ENCODE assay signal across 13 mouse cellular contexts in genomic region chr7:141441460-141441859, GRCm38 (mm10). TPM values are rescaled to one million over a fixed set of nuclear protein-coding genes. Genes with fewer than 3 reads are reported as not detected.
DNase-seq lines count a peak whose midpoint lies in the region; ATAC-seq and TF ChIP-seq lines count a peak whose summit lies in the region.
"Had no signal": no experiment of that assay in that cellular context is flagged by ENCODE, and none has a peak within 500 bp of the region (broad histone marks: within the 10 kb centered on the region; RNA-seq: fewer than 3 reads in every experiment).

No protein-coding gene starts in this region.

- H3K27me3 ChIP-seq in erythroblast, embryonic 14.5 days (ENCODE audit: control insufficient read depth): no peaks in the 10 kb centered on the region
- no peaks in the 10 kb centered on the region for H3K27me3 ChIP-seq in intestine, embryonic 16.5 days (replicated peaks; ENCODE audit: control insufficient read depth, insufficient read depth, low read length)
- no peaks in the 10 kb centered on the region for H3K27me3 ChIP-seq in intestine, embryonic 15.5 days (replicated peaks)
- no peaks in the 10 kb centered on the region for H3K27me3 ChIP-seq in E14TG2a.4 (ENCODE audit: insufficient read depth, low read length)
- no peaks in the 10 kb centered on the region for H3K27me3 ChIP-seq in limb, embryonic 12.5 days
- H3K27me3 ChIP-seq: hindbrain, embryonic 12.5 days had no signal

- H3K4me1 ChIP-seq in erythroblast, embryonic 14.5 days (ENCODE audit: control insufficient read depth): peaks cover 83% of the 10 kb centered on the region
- peaks cover 23% of the 10 kb centered on the region for H3K4me1 ChIP-seq in intestine, embryonic 16.5 days (ENCODE audit: control insufficient read depth, insufficient read depth, low read length)
- peaks cover 33% of the 10 kb centered on the region for H3K4me1 ChIP-seq in intestine, embryonic 15.5 days (replicated peaks)
- H3K4me1 ChIP-seq in E14TG2a.4 (replicated peaks; ENCODE audit: low read depth, low read length): peaks cover 87% of the 10 kb centered on the region
- H3K4me1 ChIP-seq in limb, embryonic 12.5 days (replicated peaks): peaks cover 39% of the 10 kb centered on the region

- H3K9me3 ChIP-seq in erythroblast, embryonic 14.5 days (ENCODE audit: control insufficient read depth, low read length): no peaks in the 10 kb centered on the region
- no peaks in the 10 kb centered on the region for H3K9me3 ChIP-seq in intestine, embryonic 16.5 days (ENCODE audit: control insufficient read depth, low read length)
- no peaks in the 10 kb centered on the region for H3K9me3 ChIP-seq in intestine, embryonic 15.5 days
- no peaks in the 10 kb centered on the region for H3K9me3 ChIP-seq in E14TG2a.4 (ENCODE audit: low read length)
- H3K9me3 ChIP-seq in limb, embryonic 12.5 days: no peaks in the 10 kb centered on the region
- H3K9me3 ChIP-seq: hindbrain, embryonic 12.5 days had no signal

- no peak for TF ChIP-seq CTCF in E14TG2a.4 (conservative IDR thresholded peaks at IDR 0.05; ENCODE audit: low read length)

- H3K27ac ChIP-seq in intestine, embryonic 16.5 days (ENCODE audit: low read length): no peak overlapping the region
- H3K27ac ChIP-seq in intestine, embryonic 15.5 days: no peak overlapping the region
- H3K27ac ChIP-seq in limb, embryonic 12.5 days: no peak overlapping the region
- H3K27ac ChIP-seq: hindbrain, embryonic 12.5 days; macrophage had no signal

- no peak overlapping the region for H3K4me2 ChIP-seq in intestine, embryonic 16.5 days (ENCODE audit: low read depth, low read length)
- no peak overlapping the region for H3K4me2 ChIP-seq in intestine, embryonic 15.5 days (replicated peaks)
- no peak overlapping the region for H3K4me2 ChIP-seq in limb, embryonic 12.5 days
- H3K4me2 ChIP-seq: hindbrain, embryonic 12.5 days had no signal

- peaks cover 59% of the 10 kb centered on the region for H3K36me3 ChIP-seq in erythroblast, embryonic 14.5 days (ENCODE audit: control insufficient read depth)
- peaks cover 5% of the 10 kb centered on the region; the same call in 1 of the 2 replicates for H3K36me3 ChIP-seq in intestine, embryonic 16.5 days (ENCODE audit: control insufficient read depth, insufficient read depth, low read length)
- 0 out of 2 replicates have a peak, but pooled peaks cover 2% of the 10 kb centered on the region for H3K36me3 ChIP-seq in intestine, embryonic 15.5 days
- peaks cover 53% of the 10 kb centered on the region for H3K36me3 ChIP-seq in E14TG2a.4 (ENCODE audit: insufficient read depth, low read length)
- H3K36me3 ChIP-seq in limb, embryonic 12.5 days: peaks cover 45% of the 10 kb centered on the region

- DNase-seq in urinary bladder, postnatal 10 days (ENCODE audit: low spot score): no peak
- DNase-seq: heart, adult 18-20 months; layer of hippocampus, adult 9-11 months; retina, postnatal 1 day; thymus, adult 2 months had no signal

- H3K4me3 ChIP-seq in erythroblast, embryonic 14.5 days (replicated peaks): peak overlapping the region; percentile 71
- no peak overlapping the region for H3K4me3 ChIP-seq in intestine, embryonic 16.5 days (ENCODE audit: low read length)
- H3K4me3 ChIP-seq in intestine, embryonic 15.5 days (replicated peaks): no peak overlapping the region
- peak overlapping the region; percentile 87 for H3K4me3 ChIP-seq in E14TG2a.4 (replicated peaks; ENCODE audit: low read length)
- H3K4me3 ChIP-seq in limb, embryonic 12.5 days (replicated peaks): no peak overlapping the region

- 88% methylated on average over 9 of the region's 9 CpGs for WGBS in intestine, embryonic 16.5 days
- 91% methylated on average over 9 of the region's 9 CpGs for WGBS in intestine, embryonic 15.5 days
- WGBS in limb, embryonic 12.5 days: 91% methylated on average over 9 of the region's 9 CpGs

- ATAC-seq in erythroblast, adult 5-6 weeks (replicated peaks; ENCODE audit: low FRiP score, poor library complexity, severe bottlenecking): no peak
- no peak for ATAC-seq in intestine, embryonic 16.5 days
- ATAC-seq in intestine, embryonic 15.5 days: no peak
- ATAC-seq in limb, embryonic 12.5 days (ENCODE audit: insufficient number of reproducible peaks, insufficient read depth, low FRiP score, low TSS enrichment, low read depth): no peak

- peak overlapping the region; percentile 71; the same call in 1 of the 2 replicates for H3K9ac ChIP-seq in intestine, embryonic 16.5 days (ENCODE audit: low read depth, low read length)
- H3K9ac ChIP-seq in intestine, embryonic 15.5 days: no peak overlapping the region
- H3K9ac ChIP-seq in limb, embryonic 12.5 days (replicated peaks): 0 out of 2 replicates have a peak overlapping the region, but pooled peaks have one; percentile 32

RNA-seq across cellular contexts. Expression of gene Pidd1, which starts 2.4 kb away (rescaled TPM):
- 5.6 and 9.3 TPM in 2 replicates for polyA plus RNA-seq in erythroblast, embryonic 14.5 days (2012)
- total RNA-seq in erythroblast, adult 5-6 weeks (2015; ENCODE audit: low replicate concordance): 12.7 and 17.9 TPM in 2 replicates
- 7.3 and 9.8 TPM in 2 replicates for total RNA-seq in erythroblast, adult 5-6 weeks (2017; ENCODE audit: low replicate concordance)
- 7.3 and 8.0 TPM in 2 replicates for polyA plus RNA-seq in intestine, embryonic 16.5 days (2015; fragmentation: Nextera tagmentation; extraction: Ambion mirVana)
- 7.6 and 9.6 TPM in 2 replicates for polyA plus RNA-seq in intestine, embryonic 15.5 days (2015; fragmentation: Nextera tagmentation; extraction: Ambion mirVana)
- polyA plus RNA-seq in limb, embryonic 12.5 days (2016; fragmentation: Nextera tagmentation; extraction: Ambion mirVana): 16.4 and 19.2 TPM in 2 replicates

RNA-seq across cellular contexts. Expression of gene Slc25a22, which starts 3.8 kb away (rescaled TPM):
- polyA plus RNA-seq in erythroblast, embryonic 14.5 days (2012): 0.70 and 0.97 TPM in 2 replicates
- 8.2 and 11.7 TPM in 2 replicates for total RNA-seq in erythroblast, adult 5-6 weeks (2015; ENCODE audit: low replicate concordance)
- total RNA-seq in erythroblast, adult 5-6 weeks (2017; ENCODE audit: low replicate concordance): 3.2 and 10.0 TPM in 2 replicates
- polyA plus RNA-seq in intestine, embryonic 16.5 days (2015; fragmentation: Nextera tagmentation; extraction: Ambion mirVana): 34.6 and 37.7 TPM in 2 replicates
- 28.5 and 33.1 TPM in 2 replicates for polyA plus RNA-seq in intestine, embryonic 15.5 days (2015; fragmentation: Nextera tagmentation; extraction: Ambion mirVana)
- 33.1 and 38.3 TPM in 2 replicates for polyA plus RNA-seq in limb, embryonic 12.5 days (2016; fragmentation: Nextera tagmentation; extraction: Ambion mirVana)

RNA-seq across cellular contexts. Expression of gene Rplp2, which starts 5.7 kb away (rescaled TPM):
- polyA plus RNA-seq in erythroblast, embryonic 14.5 days (2012): 584 and 1,051 TPM in 2 replicates
- total RNA-seq in erythroblast, adult 5-6 weeks (2015; ENCODE audit: low replicate concordance): 661 and 730 TPM in 2 replicates
- total RNA-seq in erythroblast, adult 5-6 weeks (2017; ENCODE audit: low replicate concordance): 791 and 1,714 TPM in 2 replicates
- 1,164 and 1,258 TPM in 2 replicates for polyA plus RNA-seq in intestine, embryonic 16.5 days (2015; fragmentation: Nextera tagmentation; extraction: Ambion mirVana)
- polyA plus RNA-seq in intestine, embryonic 15.5 days (2015; fragmentation: Nextera tagmentation; extraction: Ambion mirVana): 1,378 and 1,526 TPM in 2 replicates
- polyA plus RNA-seq in limb, embryonic 12.5 days (2016; fragmentation: Nextera tagmentation; extraction: Ambion mirVana): 1,204 and 1,293 TPM in 2 replicates

RNA-seq across cellular contexts. Expression of gene Cend1, which starts 12.2 kb away (rescaled TPM):
- polyA plus RNA-seq in erythroblast, embryonic 14.5 days (2012): not detected in 2 replicates
- not detected in 2 replicates for total RNA-seq in erythroblast, adult 5-6 weeks (2015; ENCODE audit: low replicate concordance)
- total RNA-seq in erythroblast, adult 5-6 weeks (2017; ENCODE audit: low replicate concordance): not detected in 2 replicates
- 3.2 and 4.0 TPM in 2 replicates for polyA plus RNA-seq in intestine, embryonic 16.5 days (2015; fragmentation: Nextera tagmentation; extraction: Ambion mirVana)
- polyA plus RNA-seq in intestine, embryonic 15.5 days (2015; fragmentation: Nextera tagmentation; extraction: Ambion mirVana): 3.8 and 3.9 TPM in 2 replicates
- 5.6 and 6.3 TPM in 2 replicates for polyA plus RNA-seq in limb, embryonic 12.5 days (2016; fragmentation: Nextera tagmentation; extraction: Ambion mirVana)
- polyA plus RNA-seq: macrophage had no signal

RNA-seq across cellular contexts. Expression of gene Pnpla2, which starts 13.5 kb away (rescaled TPM):
- 3.0 and 3.4 TPM in 2 replicates for polyA plus RNA-seq in erythroblast, embryonic 14.5 days (2012)
- total RNA-seq in erythroblast, adult 5-6 weeks (2015; ENCODE audit: low replicate concordance): 10.0 and 11.3 TPM in 2 replicates
- total RNA-seq in erythroblast, adult 5-6 weeks (2017; ENCODE audit: low replicate concordance): 5.9 and 6.0 TPM in 2 replicates
- 45.5 and 45.7 TPM in 2 replicates for polyA plus RNA-seq in intestine, embryonic 16.5 days (2015; fragmentation: Nextera tagmentation; extraction: Ambion mirVana)
- 35.1 and 38.1 TPM in 2 replicates for polyA plus RNA-seq in intestine, embryonic 15.5 days (2015; fragmentation: Nextera tagmentation; extraction: Ambion mirVana)
- polyA plus RNA-seq in limb, embryonic 12.5 days (2016; fragmentation: Nextera tagmentation; extraction: Ambion mirVana): 13.7 and 14.9 TPM in 2 replicates

Comparison
In these comparisons a context has a peak if more than half of its experiments do, and no peak if none do; other contexts are left out.
1. H3K4me3 ChIP-seq: peak in erythroblast, embryonic 14.5 days (single experiment) and E14TG2a.4 (single experiment); none in intestine, embryonic 16.5 days (single experiment), intestine, embryonic 15.5 days (single experiment) and limb, embryonic 12.5 days (single experiment).
2. RNA of gene Slc25a22, which starts 3.8 kb away (polyA plus RNA-seq): 33.1 to 38.3 TPM in limb, embryonic 12.5 days, 34.6 to 37.7 TPM in intestine, embryonic 16.5 days and 28.5 to 33.1 TPM in intestine, embryonic 15.5 days; 0.70 to 0.97 TPM in erythroblast, embryonic 14.5 days; every median in the first group is over 10 times any median in the second.